Mouse (Mus musculus): ENCODE results near the gene Nub1. TPM values are rescaled to one million over a fixed set of nuclear protein-coding genes. Genes with fewer than 3 reads are reported as not detected.
"Not testable (repeated sequence)": the region's sequence is repeated elsewhere in the genome, so short reads cannot be mapped to it uniquely, and the experiment has no call there.

The Nub1 gene
- total and polyA plus RNA-seq, 2 experiments, result 19.6 to 20.2 TPM

DNA sequence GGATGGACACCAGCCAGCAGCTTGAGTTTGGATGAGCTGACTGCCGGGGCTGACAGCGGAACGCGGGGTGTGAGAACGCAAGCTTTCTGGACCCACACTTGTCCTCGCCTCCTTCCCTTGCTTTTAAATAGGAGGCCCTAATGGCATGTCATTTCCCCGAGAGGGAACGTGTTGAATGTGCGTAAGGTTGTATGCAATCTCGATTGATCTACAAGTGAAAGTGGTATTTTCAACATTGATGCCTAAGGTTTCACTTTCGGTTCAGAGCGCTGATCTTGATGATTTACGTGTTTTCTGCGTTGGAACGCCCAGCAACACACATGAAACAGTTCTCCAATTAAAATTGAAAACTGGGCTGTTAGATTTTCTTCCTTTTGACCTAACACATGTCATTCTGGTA lies 844 bp downstream of the Nub1 start:
- H3K79me2 ChIP-seq (ENCODE audit: control insufficient read depth, insufficient read depth, low read length), result peaks cover 5% of the 10 kb centered on the region; the same call in 1 of the 2 replicates
- H3K27me3 ChIP-seq (ENCODE audit: control insufficient read depth, insufficient read depth, low read length), result no peaks in the 10 kb centered on the region
- TF ChIP-seq POLR2A (IDR thresholded peaks at IDR 0.05; ENCODE audit: extremely low read depth, insufficient read depth, low read length) (no peak), CTCF (IDR thresholded peaks at IDR 0.05; ENCODE audit: low read depth, low read length) (no peak)
- peak overlapping the region; percentile 30 for H3K27ac ChIP-seq (replicated peaks; ENCODE audit: insufficient read depth, low read depth, low read length)
- peaks cover 11% of the 10 kb centered on the region for H3K36me3 ChIP-seq (ENCODE audit: control insufficient read depth, insufficient read depth, low read length)
- 0 out of 2 replicates have a peak, but pooled peaks cover 5% of the 10 kb centered on the region for H3K4me1 ChIP-seq (ENCODE audit: control insufficient read depth, insufficient read depth, low read length)
- WGBS, result 1% methylated on average over 15 of the region's 15 CpGs
- peak overlapping the region; percentile 77 for H3K4me3 ChIP-seq (ENCODE audit: insufficient read depth, low read depth, low read length)
- peak; percentile 81 for DNase-seq (ENCODE audit: extremely low read depth, low read depth, low spot score)
- peak overlapping the region; percentile 89 for H3K9ac ChIP-seq (ENCODE audit: low read depth, low read length)

- H3K27me3 ChIP-seq (ENCODE audit: control insufficient read depth, insufficient read depth, low read length); H3K4me1 ChIP-seq (ENCODE audit: control insufficient read depth, insufficient read depth, low read length); H3K9ac ChIP-seq (ENCODE audit: low read depth, low read length); H3K27ac ChIP-seq (replicated peaks; ENCODE audit: insufficient read depth, low read depth, low read length); DNase-seq (ENCODE audit: extremely low read depth, low read depth, low spot score); H3K79me2 ChIP-seq (ENCODE audit: control insufficient read depth, insufficient read depth, low read length): not testable (repeated sequence)
- WGBS, result 68% methylated on average over 16 of the region's 16 CpGs
- Histone ChIP-seq H3K36me3 (ENCODE audit: control insufficient read depth, insufficient read depth, low read length) (peaks cover 18% of the 10 kb centered on the region), H3K4me3 (ENCODE audit: insufficient read depth, low read depth, low read length) (peak overlapping the region; percentile 77)
Observed at GRCm38 (mm10) chr5:24686671-24687420, 1.5 kb downstream of the Nub1 start.

DNA sequence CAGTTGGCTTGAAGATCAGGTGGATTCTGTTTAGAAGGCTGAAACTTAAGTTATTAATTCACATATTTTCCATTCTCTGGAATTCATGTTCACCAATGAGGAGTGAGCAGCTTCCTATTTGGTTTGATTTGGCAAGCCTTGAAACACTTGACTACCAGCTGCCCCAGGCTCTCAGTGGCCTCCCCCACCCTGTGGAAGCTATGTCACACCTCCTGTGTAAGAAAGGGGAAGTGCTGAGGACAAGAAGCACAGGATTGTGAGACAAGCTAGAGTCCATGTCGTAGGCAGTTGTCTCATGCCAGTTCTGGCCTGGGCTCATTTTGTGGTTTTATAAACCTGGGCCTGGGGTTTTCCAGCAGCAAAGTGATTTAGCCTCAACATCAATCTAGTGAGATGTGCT lies 2.4 kb downstream of the Nub1 start:
- WGBS, result 77% methylated on average over 1 of the region's 1 CpGs
- DNase-seq (ENCODE audit: extremely low read depth, low read depth, low spot score), result peak; percentile 11
- no peak overlapping the region for H3K27ac ChIP-seq (replicated peaks; ENCODE audit: insufficient read depth, low read depth, low read length)
- peaks cover 25% of the 10 kb centered on the region for H3K36me3 ChIP-seq (ENCODE audit: control insufficient read depth, insufficient read depth, low read length)
- H3K4me3 ChIP-seq (ENCODE audit: insufficient read depth, low read depth, low read length), result no peak overlapping the region
- TF ChIP-seq CTCF (IDR thresholded peaks at IDR 0.05; ENCODE audit: low read depth, low read length) (no peak), POLR2A (IDR thresholded peaks at IDR 0.05; ENCODE audit: extremely low read depth, insufficient read depth, low read length) (no peak)
- H3K9ac ChIP-seq (ENCODE audit: low read depth, low read length), result no peak overlapping the region
- H3K79me2 ChIP-seq (ENCODE audit: control insufficient read depth, insufficient read depth, low read length), result peaks cover 5% of the 10 kb centered on the region; the same call in 1 of the 2 replicates
- H3K4me1 ChIP-seq (ENCODE audit: control insufficient read depth, insufficient read depth, low read length), result 0 out of 2 replicates have a peak, but pooled peaks cover 5% of the 10 kb centered on the region
- H3K27me3 ChIP-seq (ENCODE audit: control insufficient read depth, insufficient read depth, low read length), result no peaks in the 10 kb centered on the region

DNA sequence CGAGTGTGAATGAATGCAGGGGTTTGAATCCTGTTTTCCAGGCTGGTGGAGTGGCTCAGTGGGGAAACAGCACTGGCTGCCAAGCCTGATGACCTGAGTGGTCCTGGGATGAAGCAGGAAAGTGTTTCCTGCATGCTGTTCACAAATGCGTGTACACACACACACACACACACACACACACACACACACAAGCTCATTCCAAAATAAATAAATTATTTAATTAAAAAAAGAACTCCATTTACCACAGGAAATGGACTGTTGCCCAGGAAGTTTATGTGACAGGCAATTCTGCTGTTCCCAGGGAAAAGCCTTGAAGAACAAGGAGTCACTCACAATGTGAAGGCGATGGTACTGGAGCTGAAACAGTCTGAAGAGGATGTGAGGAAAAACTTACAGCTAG lies 11.4 kb downstream of the Nub1 start:
- no peak overlapping the region for H3K9ac ChIP-seq (ENCODE audit: low read depth, low read length)
- no peak for DNase-seq (ENCODE audit: extremely low read depth, low read depth, low spot score)
- no peak for TF ChIP-seq POLR2A (IDR thresholded peaks at IDR 0.05; ENCODE audit: extremely low read depth, insufficient read depth, low read length)
- no peak for TF ChIP-seq CTCF (IDR thresholded peaks at IDR 0.05; ENCODE audit: low read depth, low read length)
- H3K4me1 ChIP-seq (ENCODE audit: control insufficient read depth, insufficient read depth, low read length), result peaks cover 3% of the 10 kb centered on the region; the same call in 1 of the 2 replicates
- WGBS, result 65% methylated on average over 3 of the region's 3 CpGs
- no peaks in the 10 kb centered on the region for H3K27me3 ChIP-seq (ENCODE audit: control insufficient read depth, insufficient read depth, low read length)
- no peak overlapping the region for H3K4me3 ChIP-seq (ENCODE audit: insufficient read depth, low read depth, low read length)
- H3K79me2 ChIP-seq (ENCODE audit: control insufficient read depth, insufficient read depth, low read length), result no peaks in the 10 kb centered on the region
- peaks cover 76% of the 10 kb centered on the region for H3K36me3 ChIP-seq (ENCODE audit: control insufficient read depth, insufficient read depth, low read length)
- H3K27ac ChIP-seq (replicated peaks; ENCODE audit: insufficient read depth, low read depth, low read length), result 0 out of 2 replicates have a peak overlapping the region, but pooled peaks have one; percentile 24

DNA sequence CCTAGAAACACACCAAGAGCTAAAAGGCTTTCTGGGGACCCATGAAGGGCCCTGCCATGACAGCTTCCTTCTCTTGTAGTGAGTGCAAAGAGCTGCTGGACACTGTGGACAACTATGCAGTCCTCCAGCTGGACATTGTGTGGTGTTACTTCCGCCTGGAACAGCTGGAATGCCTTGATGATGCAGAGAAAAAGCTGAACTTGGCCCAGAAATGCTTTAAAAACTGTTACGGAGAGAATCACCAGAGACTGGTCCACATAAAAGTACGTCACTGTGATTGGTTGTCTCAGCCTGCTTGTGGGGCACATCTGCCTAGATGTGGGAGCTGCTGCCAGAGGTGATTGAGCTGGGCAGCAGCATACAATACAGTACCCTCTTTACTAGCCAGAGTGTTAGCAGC lies 15.9 kb downstream of the Nub1 start:
- Histone ChIP-seq H3K27me3 (ENCODE audit: control insufficient read depth, insufficient read depth, low read length) (no peaks in the 10 kb centered on the region), H3K4me1 (ENCODE audit: control insufficient read depth, insufficient read depth, low read length) (peaks cover 3% of the 10 kb centered on the region; the same call in 1 of the 2 replicates), H3K27ac (replicated peaks; ENCODE audit: insufficient read depth, low read depth, low read length) (no peak overlapping the region), H3K79me2 (ENCODE audit: control insufficient read depth, insufficient read depth, low read length) (no peaks in the 10 kb centered on the region), H3K9ac (ENCODE audit: low read depth, low read length) (no peak overlapping the region), H3K4me3 (ENCODE audit: insufficient read depth, low read depth, low read length) (no peak overlapping the region), H3K36me3 (ENCODE audit: control insufficient read depth, insufficient read depth, low read length) (peaks cover 80% of the 10 kb centered on the region)
- WGBS, result 92% methylated on average over 3 of the region's 3 CpGs
- TF ChIP-seq CTCF (IDR thresholded peaks at IDR 0.05; ENCODE audit: low read depth, low read length) (no peak), POLR2A (IDR thresholded peaks at IDR 0.05; ENCODE audit: extremely low read depth, insufficient read depth, low read length) (no peak)
- no peak for DNase-seq (ENCODE audit: extremely low read depth, low read depth, low spot score)

DNA sequence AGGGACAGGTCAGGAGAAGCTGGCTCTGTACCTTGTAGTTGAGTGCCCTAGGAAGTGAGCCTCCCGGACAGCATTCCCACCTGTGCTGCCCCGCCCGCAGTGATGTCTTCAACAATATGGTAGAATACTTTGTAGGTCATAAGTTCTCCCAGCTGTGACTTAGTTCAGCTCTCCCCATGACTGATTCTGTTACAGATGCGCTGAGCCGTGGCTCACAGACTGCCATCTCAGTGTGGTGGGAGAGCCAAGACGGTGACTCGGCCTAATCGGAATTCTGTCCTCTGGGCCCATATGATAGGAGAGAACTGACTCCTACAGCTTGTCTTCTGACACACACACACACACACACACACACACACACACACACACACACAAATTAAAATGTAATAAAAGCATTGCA lies 19.3 kb downstream of the Nub1 start:
- Histone ChIP-seq H3K27me3 (ENCODE audit: control insufficient read depth, insufficient read depth, low read length) (no peaks in the 10 kb centered on the region), H3K4me1 (ENCODE audit: control insufficient read depth, insufficient read depth, low read length) (no peaks in the 10 kb centered on the region), H3K9ac (ENCODE audit: low read depth, low read length) (no peak overlapping the region), H3K79me2 (ENCODE audit: control insufficient read depth, insufficient read depth, low read length) (no peaks in the 10 kb centered on the region), H3K27ac (replicated peaks; ENCODE audit: insufficient read depth, low read depth, low read length) (no peak overlapping the region), H3K36me3 (ENCODE audit: control insufficient read depth, insufficient read depth, low read length) (peaks cover 78% of the 10 kb centered on the region), H3K4me3 (ENCODE audit: insufficient read depth, low read depth, low read length) (no peak overlapping the region)
- WGBS, result 92% methylated on average over 8 of the region's 8 CpGs
- no peak for DNase-seq (ENCODE audit: extremely low read depth, low read depth, low spot score)
- no peak for TF ChIP-seq CTCF (IDR thresholded peaks at IDR 0.05; ENCODE audit: low read depth, low read length)
- no peak for TF ChIP-seq POLR2A (IDR thresholded peaks at IDR 0.05; ENCODE audit: extremely low read depth, insufficient read depth, low read length)
